Mouse (Mus musculus) embryonic facial prominence, embryonic 11.5 days (tissue): ENCODE measurements around the gene Pgghg. TPM values are rescaled to one million over a fixed set of nuclear protein-coding genes. Genes with fewer than 3 reads are reported as not detected.
A peak's percentile ranks its signal among the peaks of the same experiment; 100 is the strongest.

Experiments
- ATAC-seq: fragments of 200-750 bp; cut with Nextera tagmentation; replicated peaks from 2 replicates; pipeline ENCODE4 v1.8.0; 2017; ENCODE audit warnings: low read depth; ENCODE audit not compliant: insufficient number of reproducible peaks, low FRiP score, low TSS enrichment
- DNase-seq: peaks from one replicate; pipeline ENCODE4 v3.0.0-alpha.2; 2015; ENCODE audit warnings: low spot score
- H3K27ac ChIP-seq: fragments of 300-500 bp; sonication (generic); replicated peaks from 2 replicates; pipeline ENCODE4 v1.5.1; 2014; ENCODE audit warnings: mild to moderate bottlenecking, low read depth, low read length, control low read depth
- H3K27me3 ChIP-seq: fragments of 300-500 bp; sonication (generic); 2 replicates; pipeline ENCODE4 v1.6.1; 2014; ENCODE audit warnings: mild to moderate bottlenecking, low read length, moderate library complexity, mixed read lengths; ENCODE audit not compliant: control insufficient read depth, insufficient read depth
- H3K36me3 ChIP-seq: fragments of 300-500 bp; sonication (generic); replicated peaks from 2 replicates; pipeline ENCODE4 v1.6.1; 2014; ENCODE audit warnings: low read depth, mild to moderate bottlenecking, low read length, moderate library complexity, mixed read lengths; ENCODE audit not compliant: control insufficient read depth, insufficient read depth
- H3K4me1 ChIP-seq: fragments of 300-500 bp; sonication (generic); 2 replicates; pipeline ENCODE4 v1.6.1; 2014; ENCODE audit warnings: low read length, mixed read lengths; ENCODE audit not compliant: control insufficient read depth, insufficient read depth
- H3K4me2 ChIP-seq: fragments of 300-500 bp; sonication (generic); 2 replicates; pipeline ENCODE4 v1.6.1; 2014; ENCODE audit warnings: low read depth, mild to moderate bottlenecking, control low read depth, low read length, moderate library complexity
- H3K4me3 ChIP-seq: fragments of 300-500 bp; sonication (generic); 2 replicates; pipeline ENCODE4 v1.5.1; 2014; ENCODE audit warnings: low read depth, low read length, control low read depth
- H3K9ac ChIP-seq: fragments of 300-500 bp; sonication (generic); replicated peaks from 2 replicates; pipeline ENCODE4 v1.6.1; 2014; ENCODE audit warnings: mild to moderate bottlenecking, control low read depth, low read length
- H3K9me3 ChIP-seq: fragments of 300-500 bp; sonication (generic); replicated peaks from 2 replicates; pipeline ENCODE4 v1.6.1; 2016; ENCODE audit warnings: mild to moderate bottlenecking, low read length, inconsistent platforms, mixed read lengths; ENCODE audit not compliant: control insufficient read depth
- WGBS: fragments of 180-500 bp; shearing (Covaris S2); extraction: QIAGEN DNeasy Blood & Tissue Kit; methylation state at CpG from one replicate; pipeline ENCODE4 v1.1.7; 2014; 5-methylcytosine and 5-hydroxymethylcytosine counted together
- polyA plus RNA-seq: library from polyadenylated mRNA; unstranded; fragments of >200 nt; fragmentation: Nextera tagmentation; extraction: Ambion mirVana; gene quantifications from 2 replicates; pipeline ENCODE4 v1.2.1, GENCODE M21; 2014

The Pgghg gene
- polyA plus RNA-seq, 1 experiment from 2014 or later, result 12.4 TPM

GRCm38 (mm10) chr7:140938436-140938835 is 2.8 kb upstream of the Pgghg start:
- H3K4me3 ChIP-seq, result no peak overlapping the region
- H3K36me3 ChIP-seq, result no peaks in the 10 kb centered on the region
- ATAC-seq, result no peak
- H3K9me3 ChIP-seq, result no peaks in the 10 kb centered on the region
- H3K4me2 ChIP-seq, result no peak overlapping the region
- H3K9ac ChIP-seq, result no peak overlapping the region
- WGBS, result 41% methylated on average over 3 of the region's 3 CpGs
- no peaks in the 10 kb centered on the region for H3K27me3 ChIP-seq
- H3K27ac ChIP-seq, result no peak overlapping the region
- H3K4me1 ChIP-seq, result no peaks in the 10 kb centered on the region; the same call in 1 of the 2 replicates
- DNase-seq, result no peak

- ATAC-seq, result no peak
- no peaks in the 10 kb centered on the region for H3K36me3 ChIP-seq
- no peak for DNase-seq
- 17% methylated on average over 2 of the region's 2 CpGs for WGBS
- H3K4me1 ChIP-seq, result no peaks in the 10 kb centered on the region; the same call in 1 of the 2 replicates
- no peaks in the 10 kb centered on the region for H3K27me3 ChIP-seq
- H3K9ac ChIP-seq, result no peak overlapping the region
- no peak overlapping the region for H3K27ac ChIP-seq
- H3K9me3 ChIP-seq, result no peaks in the 10 kb centered on the region
- H3K4me2 ChIP-seq, result no peak overlapping the region
- no peak overlapping the region for H3K4me3 ChIP-seq
Measured at GRCm38 (mm10) chr7:140938896-140939295, 2.3 kb upstream of the Pgghg start.

GRCm38 (mm10) chr7:140939669-140940171 is 1.5 kb upstream of the Pgghg start:
- Histone ChIP-seq H3K4me2 (0 out of 2 replicates have a peak overlapping the region, but pooled peaks have one; percentile 17), H3K4me3 (no peak overlapping the region)

GRCm38 (mm10) chr7:140942341-140942740 is 1.1 kb downstream of the Pgghg start:
- no peaks in the 10 kb centered on the region for H3K9me3 ChIP-seq
- ATAC-seq (no peak), DNase-seq (no peak)
- H3K4me3 ChIP-seq, result peak overlapping the region; percentile 49
- no peaks in the 10 kb centered on the region; the same call in 1 of the 2 replicates for H3K36me3 ChIP-seq
- peak overlapping the region; percentile 64 for H3K4me2 ChIP-seq
- peak overlapping the region; percentile 74 for H3K9ac ChIP-seq
- H3K27ac ChIP-seq, result no peak overlapping the region
- H3K4me1 ChIP-seq, result no peaks in the 10 kb centered on the region; the same call in 1 of the 2 replicates
- WGBS, result 67% methylated on average over 9 of the region's 9 CpGs
- no peaks in the 10 kb centered on the region for H3K27me3 ChIP-seq

More at GRCm38 (mm10) chr7:140939669-140940171, 1.5 kb upstream of the Pgghg start:
- peak; percentile 50 for ATAC-seq
- peak; percentile 85 for DNase-seq
- no peak overlapping the region for H3K9ac ChIP-seq
- whole genome bisulfite sequencing, result 3% methylated on average over 8 of the region's 8 CpGs
- peak overlapping the region; percentile 38; the same call in 1 of the 2 replicates for H3K27ac ChIP-seq
- no peaks in the 10 kb centered on the region; the same call in 1 of the 2 replicates for H3K4me1 ChIP-seq
- no peaks in the 10 kb centered on the region for H3K27me3 ChIP-seq
- H3K9me3 ChIP-seq, result no peaks in the 10 kb centered on the region
- H3K36me3 ChIP-seq, result no peaks in the 10 kb centered on the region; the same call in 1 of the 2 replicates

GRCm38 (mm10) chr7:140942811-140943210 is 1.6 kb downstream of the Pgghg start:
- Histone ChIP-seq H3K9me3 (no peaks in the 10 kb centered on the region), H3K4me3 (no peak overlapping the region), H3K4me2 (no peak overlapping the region), H3K4me1 (no peaks in the 10 kb centered on the region; the same call in 1 of the 2 replicates), H3K27ac (no peak overlapping the region), H3K27me3 (no peaks in the 10 kb centered on the region), H3K9ac (no peak overlapping the region), H3K36me3 (no peaks in the 10 kb centered on the region; the same call in 1 of the 2 replicates)
- DNase-seq (no peak), ATAC-seq (no peak)
- 87% methylated on average over 10 of the region's 10 CpGs for WGBS

- no peak overlapping the region for H3K9ac ChIP-seq
- no peaks in the 10 kb centered on the region for H3K27me3 ChIP-seq
- H3K4me1 ChIP-seq, result no peaks in the 10 kb centered on the region; the same call in 1 of the 2 replicates
- H3K27ac ChIP-seq, result no peak overlapping the region
- no peak for DNase-seq
- H3K4me3 ChIP-seq, result no peak overlapping the region
- H3K36me3 ChIP-seq, result no peaks in the 10 kb centered on the region; the same call in 1 of the 2 replicates
- ATAC-seq, result no peak
- H3K4me2 ChIP-seq, result no peak overlapping the region
- H3K9me3 ChIP-seq, result no peaks in the 10 kb centered on the region
- WGBS, result 88% methylated on average over 4 of the region's 4 CpGs
Measured at GRCm38 (mm10) chr7:140943356-140943755, 2.2 kb downstream of the Pgghg start.

- Histone ChIP-seq H3K27me3 (no peaks in the 10 kb centered on the region), H3K9ac (no peak overlapping the region), H3K4me3 (no peak overlapping the region), H3K4me2 (no peak overlapping the region), H3K27ac (no peak overlapping the region), H3K9me3 (no peaks in the 10 kb centered on the region), H3K36me3 (no peaks in the 10 kb centered on the region; the same call in 1 of the 2 replicates), H3K4me1 (no peaks in the 10 kb centered on the region; the same call in 1 of the 2 replicates)
- WGBS, result 87% methylated on average over 7 of the region's 7 CpGs
- no peak for DNase-seq
- ATAC-seq, result no peak
Measured at GRCm38 (mm10) chr7:140944236-140944635, 3.0 kb downstream of the Pgghg start.

- WGBS, result 92% methylated on average over 5 of the region's 5 CpGs
- H3K27me3 ChIP-seq, result no peaks in the 10 kb centered on the region
Measured at GRCm38 (mm10) chr7:140945247-140945646, 4.1 kb downstream of the Pgghg start.

More at GRCm38 (mm10) chr7:140945247-140945646, 4.1 kb downstream of the Pgghg start:
- no peak overlapping the region for H3K27ac ChIP-seq
- no peaks in the 10 kb centered on the region; the same call in 1 of the 2 replicates for H3K36me3 ChIP-seq
- ATAC-seq (no peak), DNase-seq (no peak)
- no peaks in the 10 kb centered on the region for H3K9me3 ChIP-seq
- no peak overlapping the region for H3K4me2 ChIP-seq
- no peaks in the 10 kb centered on the region for H3K4me1 ChIP-seq
- H3K4me3 ChIP-seq, result no peak overlapping the region
- H3K9ac ChIP-seq, result no peak overlapping the region
